Mouse (Mus musculus) thymus, adult 2 months (tissue): Measurements from ENCODE around the gene Tbc1d24. TPM values are rescaled to one million over a fixed set of nuclear protein-coding genes. Genes with fewer than 3 reads are reported as not detected.
A peak's percentile ranks its signal among the peaks of the same experiment; 100 is the strongest.

Source experiments
- DNase-seq: peaks from one replicate; pipeline ENCODE4 v3.0.0; 2021
- H3K27ac ChIP-seq: fragments of 200-500 bp; 2 replicates; pipeline ENCODE4 v1.5.1; 2012; ENCODE audit warnings: low read length, control low read depth; ENCODE audit not compliant: control insufficient read depth, insufficient read depth
- H3K27me3 ChIP-seq: fragments of 200-500 bp; 2 replicates; pipeline ENCODE4 v1.6.1; 2012; ENCODE audit warnings: mild to moderate bottlenecking, low read length, moderate library complexity, mixed read lengths; ENCODE audit not compliant: control insufficient read depth, insufficient read depth
- H3K36me3 ChIP-seq: fragments of 200-500 bp; 2 replicates; pipeline ENCODE4 v1.6.1; 2012; ENCODE audit warnings: mild to moderate bottlenecking, low read length, moderate library complexity; ENCODE audit not compliant: control insufficient read depth, insufficient read depth
- H3K4me1 ChIP-seq: fragments of 200-500 bp; replicated peaks from 2 replicates; pipeline ENCODE4 v1.6.1; 2012; ENCODE audit warnings: low read length; ENCODE audit not compliant: control insufficient read depth, insufficient read depth
- H3K4me3 ChIP-seq: fragments of 200-500 bp; 2 replicates; pipeline ENCODE4 v1.5.1; 2012; ENCODE audit warnings: mild to moderate bottlenecking, low read length, control low read depth, moderate library complexity; ENCODE audit not compliant: control insufficient read depth, insufficient read depth
- CTCF ChIP-seq: fragments of 200-500 bp; IDR thresholded peaks from 2 replicates; pipeline ENCODE4 v1.5.1; 2012; ENCODE audit warnings: mild to moderate bottlenecking, control low read depth, low read length, moderate library complexity, borderline replicate concordance; ENCODE audit not compliant: control insufficient read depth, poor library complexity, insufficient read depth; ENCODE audit errors: extremely low read depth
- POLR2A ChIP-seq: fragments of 200-500 bp; IDR thresholded peaks from 2 replicates; pipeline ENCODE4 v1.6.1; 2012; ENCODE audit warnings: mild to moderate bottlenecking, low read length, control low read depth, moderate library complexity; ENCODE audit not compliant: control insufficient read depth, poor library complexity, insufficient read depth; ENCODE audit errors: extremely low read depth
- WGBS: fragments of 180-500 bp; shearing (Covaris S2); methylation state at CpG from one replicate; pipeline ENCODE4 v1.1.7; 2018; 5-methylcytosine and 5-hydroxymethylcytosine counted together
- polyA plus RNA-seq: library from polyadenylated mRNA; depleted of rRNA; stranded (reverse); fragments of >200 nt; gene quantifications from 2 replicates; pipeline ENCODE4 v1.2.3, GENCODE M21; 2012; rRNA removed

Tbc1d24 gene
- 14.5 and 16.8 TPM in 2 replicates for polyA plus RNA-seq

DNA sequence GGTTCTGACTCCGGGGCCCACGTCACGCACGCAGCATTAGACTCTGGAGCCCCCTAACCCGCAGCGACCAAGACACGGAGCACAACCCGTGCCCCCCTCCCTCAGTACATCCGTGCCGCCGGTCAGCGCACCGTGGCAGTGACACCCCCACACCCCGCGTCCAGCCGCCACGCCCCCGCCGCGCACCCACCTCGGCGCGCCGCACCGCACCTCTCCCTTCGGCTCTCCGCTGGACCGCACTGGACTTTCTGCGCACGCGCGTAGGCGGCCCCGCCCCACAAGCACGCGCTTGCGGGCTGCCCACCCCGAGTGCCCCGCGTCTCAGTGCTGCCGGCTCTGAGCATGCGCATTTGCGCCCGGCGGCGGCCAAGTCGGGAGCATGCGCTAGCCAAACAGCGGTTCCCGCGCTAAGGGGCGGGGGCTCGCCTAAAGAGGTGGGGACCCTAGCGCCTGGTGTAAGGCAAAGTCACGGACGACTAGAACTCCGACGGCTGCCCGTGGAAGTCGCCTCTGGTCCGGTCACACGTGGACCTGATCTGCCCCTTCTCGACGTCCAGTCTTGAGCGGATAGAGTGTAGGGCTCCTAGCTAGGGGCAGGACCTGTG, at the start of gene Tbc1d24:
Gene Tbc1d24, minus strand, starts transcription at position 279 of the 605 bp plus-strand sequence.
- 1% methylated on average over 65 of the region's 65 CpGs for WGBS
- Histone ChIP-seq H3K4me1 (peaks cover 27% of the 10 kb centered on the region), H3K4me3 (peak within 1 kb of the TSS; percentile 81), H3K36me3 (no peaks in the 10 kb centered on the region), H3K27me3 (peaks cover 11% of the 10 kb centered on the region; the same call in 1 of the 2 replicates), H3K27ac (no peak within 1 kb of the TSS)
- TF ChIP-seq POLR2A (no peak), CTCF (no peak)
- peak; percentile 85 for DNase-seq

DNA sequence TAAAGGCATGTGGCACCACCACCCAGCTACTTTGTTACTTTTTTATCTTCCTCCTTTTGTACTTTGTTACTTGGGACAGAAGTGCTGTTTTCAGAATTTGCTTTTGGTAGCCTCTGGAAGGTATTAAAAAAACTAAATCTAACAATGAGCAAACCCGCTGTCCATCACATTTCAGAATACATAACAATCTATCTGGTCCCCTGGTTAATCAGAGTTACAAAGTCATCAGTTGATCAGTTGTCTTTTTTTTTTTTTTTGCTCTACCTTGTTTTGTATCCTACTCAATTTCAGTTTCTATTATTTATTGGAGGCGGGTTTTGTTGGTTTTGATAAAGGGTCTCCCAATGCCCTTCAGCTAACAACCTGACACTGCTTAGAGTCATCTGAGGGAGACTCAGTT, 47.0 kb upstream of the Tbc1d24 start:
- peaks cover 11% of the 10 kb centered on the region; the same call in 1 of the 2 replicates for H3K36me3 ChIP-seq
- no peak overlapping the region for H3K27ac ChIP-seq
- DNase-seq, result no peak
- TF ChIP-seq CTCF, result no peak
- TF ChIP-seq POLR2A, result no peak
- H3K4me3 ChIP-seq, result no peak overlapping the region
- peaks cover 7% of the 10 kb centered on the region for H3K4me1 ChIP-seq
- WGBS, result 98% methylated on average over 2 of the region's 2 CpGs
- no peaks in the 10 kb centered on the region for H3K27me3 ChIP-seq

DNA sequence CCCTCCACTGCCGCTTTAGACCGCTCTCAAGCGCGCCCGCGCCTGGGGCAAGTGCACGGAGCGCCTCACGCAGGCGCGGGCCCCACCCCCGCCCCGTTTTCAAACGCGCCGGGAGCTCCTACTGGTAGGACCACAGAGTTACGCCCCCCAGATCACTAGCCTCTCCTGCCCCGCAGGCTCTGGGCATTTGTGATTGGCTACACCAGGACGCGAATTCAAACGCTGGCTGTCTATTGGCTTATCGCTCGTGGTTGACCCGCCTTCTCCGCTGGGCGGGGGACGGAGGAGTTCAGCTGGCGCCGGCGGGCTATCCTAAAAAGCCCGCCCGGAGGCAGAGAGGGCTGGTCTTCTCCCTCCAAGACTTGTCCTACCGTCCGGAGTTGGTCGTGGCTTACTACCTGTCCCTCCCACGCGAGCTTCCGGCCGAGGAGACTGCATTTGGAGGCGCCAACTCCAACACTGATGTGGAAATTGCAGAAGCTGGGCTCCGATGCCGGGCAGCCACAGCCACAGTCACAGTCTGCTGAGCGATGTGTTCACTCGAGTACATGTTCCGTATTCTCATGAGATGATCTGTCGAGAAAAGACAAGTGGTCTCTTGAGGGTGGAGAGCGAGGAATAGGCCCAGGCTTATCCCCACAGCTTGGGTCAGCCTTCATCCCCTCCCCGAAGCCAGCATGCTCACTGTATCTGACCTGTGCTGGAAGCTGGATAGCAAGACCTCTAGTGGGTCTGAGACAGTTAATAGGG, 46.1 kb upstream of the Tbc1d24 start, which contains the start of gene Ccnf:
Gene Ccnf, minus strand, starts transcription at position 165 of the 750 bp plus-strand sequence.
- H3K36me3 ChIP-seq, result peaks cover 11% of the 10 kb centered on the region; the same call in 1 of the 2 replicates
- peaks cover 7% of the 10 kb centered on the region for H3K4me1 ChIP-seq
- peak within 1 kb of the TSS; percentile 20; the same call in 1 of the 2 replicates for H3K27ac ChIP-seq
- no peaks in the 10 kb centered on the region for H3K27me3 ChIP-seq
- TF ChIP-seq CTCF (peak; percentile 77), POLR2A (peak; percentile 68)
- DNase-seq, result peak; percentile 97
- H3K4me3 ChIP-seq, result peak within 1 kb of the TSS; percentile 77
- under 1% methylated on average over 48 of the region's 48 CpGs for WGBS

DNA sequence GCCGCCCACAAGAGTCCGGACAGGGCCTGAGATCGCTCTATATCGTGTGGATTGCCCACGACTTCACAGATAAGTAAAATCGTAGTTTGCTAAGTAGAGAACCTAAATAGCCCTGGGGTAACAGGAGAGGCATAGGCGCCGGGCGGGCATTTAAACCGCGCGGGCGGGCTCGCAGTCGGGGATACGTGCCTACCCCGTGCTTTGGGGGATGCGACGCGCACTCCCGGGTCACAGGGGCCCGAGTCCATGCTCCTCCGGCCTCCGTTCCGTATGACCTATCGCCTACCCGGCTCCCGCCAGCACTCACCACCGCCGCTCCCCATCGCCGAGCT, 45.6 kb upstream of the Tbc1d24 start:
- Histone ChIP-seq H3K4me1 (peaks cover 7% of the 10 kb centered on the region), H3K36me3 (peaks cover 11% of the 10 kb centered on the region; the same call in 1 of the 2 replicates), H3K4me3 (peak overlapping the region; percentile 77), H3K27ac (no peak overlapping the region), H3K27me3 (no peaks in the 10 kb centered on the region)
- WGBS, result under 1% methylated on average over 32 of the region's 32 CpGs
- TF ChIP-seq CTCF (no peak), POLR2A (no peak)
- no peak for DNase-seq

DNA sequence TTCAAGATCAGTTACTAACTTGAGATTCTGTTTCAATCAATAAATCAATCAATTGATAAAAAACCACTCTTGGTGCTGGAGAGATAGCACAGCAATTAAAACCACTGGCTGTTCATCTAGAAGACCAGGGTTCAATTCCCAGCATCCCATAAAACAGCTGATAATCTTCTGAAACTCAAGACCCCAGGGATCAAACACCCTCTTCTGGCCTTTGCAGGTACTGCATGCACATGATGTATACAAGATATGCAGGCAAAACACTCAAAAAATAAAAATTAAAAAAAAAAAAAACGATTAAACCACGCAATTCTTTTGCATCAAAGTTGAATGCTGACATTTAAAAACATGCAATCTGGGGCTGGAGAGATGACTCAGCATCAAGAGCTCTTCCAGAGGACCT, 43.3 kb upstream of the Tbc1d24 start:
- peaks cover 28% of the 10 kb centered on the region for H3K36me3 ChIP-seq
- 100% methylated on average over 2 of the region's 2 CpGs for WGBS
- H3K27me3 ChIP-seq, result no peaks in the 10 kb centered on the region
- peaks cover 7% of the 10 kb centered on the region for H3K4me1 ChIP-seq
- DNase-seq, result no peak
- TF ChIP-seq CTCF (no peak), POLR2A (no peak)
- H3K4me3 ChIP-seq, result no peak overlapping the region
- H3K27ac ChIP-seq, result no peak overlapping the region

DNA sequence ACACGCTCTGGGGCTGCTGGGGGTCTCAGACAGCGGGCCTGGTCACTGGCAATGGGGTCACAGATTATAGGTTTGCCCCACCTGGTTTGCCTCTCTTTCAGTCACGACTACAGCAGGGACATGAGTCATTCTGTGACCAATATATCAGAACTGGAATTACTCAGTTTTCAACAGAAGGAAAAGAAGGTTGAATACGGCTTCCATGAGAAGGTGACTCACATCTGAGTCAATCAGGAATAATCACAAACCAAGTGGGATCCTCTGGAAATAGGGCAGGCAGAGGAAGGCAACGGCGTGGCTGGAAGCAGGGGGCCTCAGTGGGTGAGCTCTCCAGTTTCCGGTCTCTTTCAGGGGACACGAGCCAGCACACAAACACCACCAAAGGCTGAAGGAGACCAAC, 38.7 kb upstream of the Tbc1d24 start:
- Histone ChIP-seq H3K36me3 (peaks cover 62% of the 10 kb centered on the region), H3K27me3 (no peaks in the 10 kb centered on the region), H3K27ac (no peak overlapping the region), H3K4me3 (no peak overlapping the region), H3K4me1 (no peaks in the 10 kb centered on the region)
- no peak for TF ChIP-seq CTCF
- no peak for DNase-seq
- 97% methylated on average over 8 of the region's 8 CpGs for WGBS
